Mouse (Mus musculus) embryonic facial prominence, embryonic 15.5 days (tissue): ENCODE data around the gene Foxn4. TPM values are rescaled to one million over a fixed set of nuclear protein-coding genes. Genes with fewer than 3 reads are reported as not detected.

Experiments used
- ATAC-seq: fragments of 200-750 bp; cut with Nextera tagmentation; 2 replicates; pipeline ENCODE4 v1.8.0; 2017; ENCODE audit warnings: low read depth, moderate TSS enrichment; ENCODE audit not compliant: insufficient number of reproducible peaks, low FRiP score, low TSS enrichment
- H3K27ac ChIP-seq: fragments of 300-500 bp; sonication (generic); replicated peaks from 2 replicates; pipeline ENCODE4 v1.5.1; 2015; ENCODE audit warnings: mild to moderate bottlenecking, inconsistent platforms
- H3K27me3 ChIP-seq: fragments of 300-500 bp; sonication (generic); 2 replicates; pipeline ENCODE4 v1.6.1; 2015; ENCODE audit warnings: inconsistent platforms
- H3K36me3 ChIP-seq: fragments of 300-500 bp; sonication (generic); 2 replicates; pipeline ENCODE4 v1.6.1; 2015; ENCODE audit warnings: mild to moderate bottlenecking, inconsistent platforms
- H3K4me1 ChIP-seq: fragments of 300-500 bp; sonication (generic); 2 replicates; pipeline ENCODE4 v1.6.1; 2015; ENCODE audit warnings: inconsistent platforms
- H3K4me2 ChIP-seq: fragments of 300-500 bp; sonication (generic); replicated peaks from 2 replicates; pipeline ENCODE4 v1.6.1; 2015; ENCODE audit warnings: mild to moderate bottlenecking, inconsistent platforms
- H3K4me3 ChIP-seq: fragments of 300-500 bp; sonication (generic); replicated peaks from 2 replicates; pipeline ENCODE4 v1.5.1; 2015; ENCODE audit warnings: mild to moderate bottlenecking, inconsistent platforms
- H3K9ac ChIP-seq: fragments of 300-500 bp; sonication (generic); 2 replicates; pipeline ENCODE4 v1.6.1; 2015; ENCODE audit warnings: inconsistent platforms
- H3K9me3 ChIP-seq: fragments of 300-500 bp; sonication (generic); replicated peaks from 2 replicates; pipeline ENCODE4 v1.6.1; 2016; ENCODE audit warnings: inconsistent platforms
- WGBS: fragments of 180-500 bp; shearing (Covaris S2); methylation state at CpG from one replicate; pipeline ENCODE4 v1.1.7; 2015; 5-methylcytosine and 5-hydroxymethylcytosine counted together
- polyA plus RNA-seq: library from polyadenylated mRNA; unstranded; fragments of >200 nt; fragmentation: Nextera tagmentation; extraction: Ambion mirVana; gene quantifications from 2 replicates; pipeline ENCODE4 v1.2.1, GENCODE M21; 2015

The Foxn4 gene
- polyA plus RNA-seq, result 2.5 and 5.1 TPM in 2 replicates

DNA sequence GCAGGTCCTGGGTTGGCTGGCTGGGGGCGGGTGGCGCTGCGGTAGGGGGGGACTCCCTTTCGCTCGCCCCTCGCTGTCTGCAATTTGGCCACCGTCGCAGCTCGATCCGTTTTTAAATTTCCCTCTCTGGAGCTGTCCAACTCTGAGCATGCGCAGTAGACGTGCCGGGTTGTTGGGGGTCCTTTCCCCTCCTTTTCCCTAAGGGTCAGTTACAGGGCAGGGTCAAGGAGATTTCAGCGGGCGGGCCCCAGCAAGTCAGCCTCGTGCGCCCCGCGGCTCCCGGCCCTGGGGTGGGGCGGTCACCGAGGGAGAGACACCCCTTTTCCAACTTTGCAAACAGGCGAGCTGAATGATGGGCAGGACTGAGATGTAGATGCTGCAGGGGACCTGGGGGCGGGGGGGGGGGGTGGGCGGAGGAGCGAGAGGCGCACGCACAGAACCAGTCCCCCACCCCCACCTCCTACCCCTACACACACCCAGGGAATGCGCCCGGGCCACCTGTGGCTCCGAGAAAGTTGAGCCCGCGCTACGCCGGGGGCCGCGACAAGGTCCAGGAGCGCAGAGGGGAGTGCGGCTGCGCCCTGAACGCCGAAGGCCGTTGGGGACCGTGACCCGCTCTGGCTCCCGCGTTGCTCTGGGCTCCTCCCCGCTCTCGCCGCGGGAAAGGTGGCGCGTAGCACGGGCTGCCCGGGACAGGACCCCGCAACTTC, at the start of gene Foxn4:
TSS of gene Foxn4 (minus strand) at position 115 of the 710 bp plus-strand sequence.
- ATAC-seq, result 0 out of 2 replicates have a peak, but pooled peaks have one; percentile 16

DNA sequence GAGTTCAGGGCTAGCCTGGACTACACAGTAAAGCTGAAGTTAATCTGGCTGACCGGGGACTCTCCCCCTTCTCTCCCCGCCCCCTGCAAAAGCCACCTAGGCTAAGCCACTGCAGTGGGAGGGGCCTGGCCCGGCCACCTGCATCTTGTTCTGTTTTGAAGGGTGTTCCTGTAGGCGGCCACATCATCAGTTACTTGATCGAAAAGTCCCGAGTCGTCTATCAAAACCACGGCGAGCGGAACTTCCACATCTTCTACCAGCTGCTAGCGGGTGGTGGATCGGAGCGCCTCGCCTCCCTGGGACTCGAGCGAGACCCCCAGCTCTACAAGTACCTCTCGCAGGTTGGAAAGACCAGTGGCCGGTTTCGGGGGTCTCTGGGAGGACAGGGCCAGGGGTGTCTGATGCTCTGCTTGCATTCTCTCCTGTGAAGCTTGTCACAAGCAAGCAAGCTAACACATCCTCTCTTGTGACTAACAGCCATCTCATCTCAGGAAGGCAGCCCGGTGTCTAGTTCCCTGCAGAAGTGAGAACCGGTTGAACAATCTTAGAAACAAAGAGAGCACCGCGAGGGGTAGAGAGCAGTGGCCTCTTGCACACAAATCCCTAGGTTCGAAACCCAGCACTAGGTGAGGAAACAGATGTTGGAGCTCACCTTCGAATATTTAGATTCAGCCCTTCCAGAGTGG, 49.6 kb upstream of the Foxn4 start:
- Histone ChIP-seq H3K4me2 (peak overlapping the region; percentile 29), H3K4me3 (no peak overlapping the region), H3K27ac (no peak overlapping the region), H3K4me1 (0 out of 2 replicates have a peak, but pooled peaks cover 11% of the 10 kb centered on the region), H3K36me3 (no peaks in the 10 kb centered on the region), H3K27me3 (no peaks in the 10 kb centered on the region), H3K9ac (no peak overlapping the region), H3K9me3 (no peaks in the 10 kb centered on the region)
- no peak for ATAC-seq
- 57% methylated on average over 25 of the region's 25 CpGs for WGBS

More for the DNA sequence above, at the start of gene Foxn4:
- no peak within 1 kb of the TSS for H3K9ac ChIP-seq
- no peak within 1 kb of the TSS for H3K27ac ChIP-seq
- no peaks in the 10 kb centered on the region for H3K36me3 ChIP-seq
- H3K4me3 ChIP-seq, result peak within 1 kb of the TSS; percentile 41
- under 1% methylated on average over 44 of the region's 56 CpGs for WGBS
- peak within 1 kb of the TSS; percentile 62 for H3K4me2 ChIP-seq
- H3K4me1 ChIP-seq, result peaks cover 36% of the 10 kb centered on the region
- no peaks in the 10 kb centered on the region for H3K9me3 ChIP-seq
- H3K27me3 ChIP-seq, result peaks cover 83% of the 10 kb centered on the region

GRCm38 (mm10) chr5:114309680-114310036, 36.1 kb upstream of the Foxn4 start:
- Histone ChIP-seq H3K36me3 (no peaks in the 10 kb centered on the region), H3K27me3 (no peaks in the 10 kb centered on the region; the same call in 1 of the 2 replicates), H3K9ac (no peak overlapping the region), H3K9me3 (no peaks in the 10 kb centered on the region), H3K27ac (no peak overlapping the region), H3K4me2 (no peak overlapping the region), H3K4me1 (0 out of 2 replicates have a peak, but pooled peaks cover 5% of the 10 kb centered on the region), H3K4me3 (no peak overlapping the region)
- 71% methylated on average over 11 of the region's 11 CpGs for WGBS
- ATAC-seq, result no peak

DNA sequence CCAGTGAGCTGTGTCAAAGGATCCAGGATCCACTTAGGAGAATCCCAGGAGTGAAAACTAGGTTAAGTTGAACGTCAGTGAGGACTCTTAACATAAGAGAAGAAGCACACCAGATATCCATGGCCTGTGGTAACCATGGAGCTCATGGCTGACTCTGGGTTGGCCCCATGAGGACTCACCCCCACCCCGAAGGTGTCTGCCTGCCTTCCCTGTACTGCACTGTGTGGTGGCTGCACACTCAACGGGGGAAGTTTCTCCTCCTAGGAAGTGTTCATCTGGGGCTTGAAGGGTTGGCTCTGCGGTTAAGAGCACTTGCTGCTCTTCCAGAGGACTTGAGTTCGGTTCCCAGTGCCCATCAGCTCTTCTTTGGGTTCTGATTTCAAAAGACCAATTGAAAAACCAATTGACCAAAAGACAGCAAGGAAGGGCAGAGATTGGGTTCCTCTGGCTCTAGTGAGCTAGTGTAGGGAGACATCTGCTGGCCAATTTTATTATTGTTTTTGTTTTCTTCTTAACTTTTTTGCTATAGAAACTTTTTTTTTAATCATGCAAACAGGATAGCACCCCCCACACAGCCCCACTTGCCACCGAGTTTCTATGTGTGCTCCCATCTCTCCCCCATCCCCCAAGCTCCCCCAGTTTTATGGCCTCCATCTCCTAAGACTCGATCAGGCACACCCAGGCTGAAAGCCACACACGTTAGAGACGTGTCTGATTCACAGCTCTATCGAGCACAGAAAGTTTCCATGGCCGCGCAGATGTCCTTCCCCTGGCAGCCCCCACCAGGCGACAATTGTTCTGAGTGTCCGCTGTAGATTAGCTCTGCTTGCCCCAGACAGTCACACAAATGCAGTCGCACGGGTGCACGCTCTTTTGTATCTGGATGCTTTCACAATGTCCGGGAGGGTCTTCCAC, 35.4 kb upstream of the Foxn4 start:
- Histone ChIP-seq H3K9ac (no peak overlapping the region), H3K4me1 (0 out of 2 replicates have a peak, but pooled peaks cover 5% of the 10 kb centered on the region), H3K36me3 (no peaks in the 10 kb centered on the region), H3K27me3 (no peaks in the 10 kb centered on the region; the same call in 1 of the 2 replicates), H3K4me2 (no peak overlapping the region), H3K4me3 (no peak overlapping the region), H3K27ac (no peak overlapping the region), H3K9me3 (no peaks in the 10 kb centered on the region)
- no peak for ATAC-seq
- whole genome bisulfite sequencing, result 54% methylated on average over 18 of the region's 18 CpGs

GRCm38 (mm10) chr5:114306496-114306895, 32.9 kb upstream of the Foxn4 start:
- Histone ChIP-seq H3K4me1 (0 out of 2 replicates have a peak, but pooled peaks cover 5% of the 10 kb centered on the region), H3K4me3 (no peak overlapping the region), H3K27ac (no peak overlapping the region), H3K4me2 (no peak overlapping the region), H3K9ac (no peak overlapping the region), H3K36me3 (no peaks in the 10 kb centered on the region), H3K9me3 (no peaks in the 10 kb centered on the region), H3K27me3 (no peaks in the 10 kb centered on the region; the same call in 1 of the 2 replicates)
- ATAC-seq, result no peak
- 49% methylated on average over 5 of the region's 5 CpGs for WGBS

GRCm38 (mm10) chr5:114303166-114303565, 29.6 kb upstream of the Foxn4 start:
- WGBS, result 72% methylated on average over 6 of the region's 6 CpGs
- Histone ChIP-seq H3K4me1 (peaks cover 5% of the 10 kb centered on the region; the same call in 1 of the 2 replicates), H3K36me3 (no peaks in the 10 kb centered on the region), H3K4me2 (no peak overlapping the region), H3K27ac (no peak overlapping the region), H3K27me3 (no peaks in the 10 kb centered on the region; the same call in 1 of the 2 replicates), H3K4me3 (no peak overlapping the region), H3K9me3 (no peaks in the 10 kb centered on the region), H3K9ac (no peak overlapping the region)
- no peak for ATAC-seq

GRCm38 (mm10) chr5:114299883-114300610, 26.4 kb upstream of the Foxn4 start:
- Histone ChIP-seq H3K9ac (no peak overlapping the region), H3K27ac (no peak overlapping the region), H3K4me3 (no peak overlapping the region), H3K9me3 (no peaks in the 10 kb centered on the region), H3K36me3 (no peaks in the 10 kb centered on the region), H3K27me3 (no peaks in the 10 kb centered on the region), H3K4me1 (peaks cover 10% of the 10 kb centered on the region), H3K4me2 (no peak overlapping the region)
- 80% methylated on average over 24 of the region's 24 CpGs for WGBS
- ATAC-seq, result no peak

GRCm38 (mm10) chr5:114299156-114299855, 25.7 kb upstream of the Foxn4 start:
- 53% methylated on average over 22 of the region's 22 CpGs for WGBS
- H3K27ac ChIP-seq, result no peak overlapping the region
- H3K36me3 ChIP-seq, result no peaks in the 10 kb centered on the region
- no peak overlapping the region for H3K4me3 ChIP-seq
- no peak; the same call in 1 of the 2 replicates for ATAC-seq
- no peak overlapping the region for H3K4me2 ChIP-seq
- H3K27me3 ChIP-seq, result no peaks in the 10 kb centered on the region
- H3K9me3 ChIP-seq, result no peaks in the 10 kb centered on the region
- no peak overlapping the region for H3K9ac ChIP-seq
- peaks cover 10% of the 10 kb centered on the region for H3K4me1 ChIP-seq

DNA sequence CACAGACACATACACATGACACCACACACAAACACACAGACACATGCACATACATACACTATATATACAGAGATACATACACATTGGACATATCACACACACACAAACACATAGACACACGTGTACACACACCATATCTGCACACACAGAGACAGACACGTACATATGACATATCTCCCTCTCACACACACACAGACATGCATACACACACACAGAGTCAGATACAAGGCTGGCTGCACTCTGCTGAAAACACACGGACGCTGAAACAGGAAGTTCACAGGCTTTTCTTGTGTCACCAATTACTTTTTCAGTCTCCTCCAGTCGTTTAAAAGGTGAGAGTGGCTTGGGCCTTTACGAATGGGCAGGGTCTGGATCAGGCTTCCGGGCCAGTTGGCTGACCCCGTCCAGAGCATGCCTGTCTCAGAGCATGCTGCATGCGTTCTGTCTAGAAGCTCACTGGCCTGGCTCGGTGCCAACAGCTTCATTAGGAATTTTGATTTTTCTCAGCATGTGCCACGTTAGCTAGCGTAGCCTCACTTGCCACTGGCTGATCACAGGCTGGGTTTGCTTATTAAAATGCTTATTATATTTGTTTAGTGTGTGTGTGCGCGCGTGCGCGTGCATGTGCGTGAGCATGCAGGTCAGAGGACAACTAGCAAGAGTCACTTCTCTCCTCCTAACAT, 24.7 kb upstream of the Foxn4 start:
- Histone ChIP-seq H3K27ac (no peak overlapping the region), H3K27me3 (no peaks in the 10 kb centered on the region), H3K4me3 (no peak overlapping the region), H3K9ac (no peak overlapping the region), H3K36me3 (no peaks in the 10 kb centered on the region), H3K9me3 (no peaks in the 10 kb centered on the region), H3K4me2 (no peak overlapping the region), H3K4me1 (peaks cover 10% of the 10 kb centered on the region)
- ATAC-seq, result no peak
- 56% methylated on average over 18 of the region's 18 CpGs for WGBS
